In genomic region chr17:33938783-33939182, GRCm38 (mm10) we compare ENCODE assay signal across 9 mouse cellular contexts. TPM values are rescaled to one million over a fixed set of nuclear protein-coding genes. Genes with fewer than 3 reads are reported as not detected.
DNase-seq lines count a peak whose midpoint lies in the region; ATAC-seq and TF ChIP-seq lines count a peak whose summit lies in the region.
"Had no signal": no experiment of that assay in that cellular context is flagged by ENCODE, and none has a peak within 500 bp of the region (broad histone marks: within the 10 kb centered on the region; RNA-seq: fewer than 3 reads in every experiment).

No protein-coding gene starts in this region.

- H3K9ac ChIP-seq in heart, embryonic 11.5 days (ENCODE audit: low read depth, low read length) = no peak overlapping the region
- no peak overlapping the region for H3K9ac ChIP-seq in CH12.LX (ENCODE audit: insufficient read depth, low read depth)
- H3K9ac ChIP-seq in embryonic facial prominence, embryonic 13.5 days = peak overlapping the region; percentile 87; the same call in 1 of the 2 replicates
- peak overlapping the region; percentile 93; the same call in 1 of the 2 replicates for H3K9ac ChIP-seq in liver, embryonic 12.5 days

- H3K27ac ChIP-seq in heart, embryonic 11.5 days (ENCODE audit: low read depth, low read length) = no peak overlapping the region
- no peak overlapping the region for H3K27ac ChIP-seq in CH12.LX (ENCODE audit: insufficient read depth, low read depth)
- no peak overlapping the region for H3K27ac ChIP-seq in embryonic facial prominence, embryonic 13.5 days
- H3K27ac ChIP-seq in liver, embryonic 12.5 days = no peak overlapping the region

- TF ChIP-seq EP300 in CH12.LX (IDR thresholded peaks at IDR 0.05; ENCODE audit: low read length) = no peak

- H3K79me2 ChIP-seq in CH12.LX (replicated peaks; ENCODE audit: control insufficient read depth, extremely low read depth, insufficient read depth, poor library complexity, severe bottlenecking) = peaks cover 31% of the 10 kb centered on the region

- TF ChIP-seq POLR2A in CH12.LX (IDR thresholded peaks at IDR 0.05; ENCODE audit: low read depth, low read length) = no peak

- intact Hi-C loops in heart, postnatal 10 days (cut with DNase I) = no loop called here

- peak overlapping the region; percentile 84 for H3K4me2 ChIP-seq in heart, embryonic 11.5 days
- H3K4me2 ChIP-seq in CH12.LX (ENCODE audit: insufficient read depth, low read depth, poor library complexity, severe bottlenecking) = peak overlapping the region; percentile 63; the same call in 1 of the 2 replicates
- peak overlapping the region; percentile 96 for H3K4me2 ChIP-seq in embryonic facial prominence, embryonic 13.5 days
- peak overlapping the region; percentile 98 for H3K4me2 ChIP-seq in liver, embryonic 12.5 days

- no peak for TF ChIP-seq RAD21 in CH12.LX (IDR thresholded peaks at IDR 0.05; ENCODE audit: low read depth, low read length)

- WGBS in heart, embryonic 11.5 days (ENCODE audit: insufficient replicate concordance) = 77% methylated on average over 11 of the region's 11 CpGs
- 80% methylated on average over 11 of the region's 11 CpGs for WGBS in embryonic facial prominence, embryonic 13.5 days
- WGBS in liver, embryonic 12.5 days (ENCODE audit: insufficient replicate concordance) = 64% methylated on average over 11 of the region's 11 CpGs

- no peaks in the 10 kb centered on the region for H3K27me3 ChIP-seq in heart, embryonic 11.5 days (ENCODE audit: control insufficient read depth, insufficient read depth, low read length)
- no peaks in the 10 kb centered on the region for H3K27me3 ChIP-seq in CH12.LX (replicated peaks)
- H3K27me3 ChIP-seq in embryonic facial prominence, embryonic 13.5 days = no peaks in the 10 kb centered on the region
- H3K27me3 ChIP-seq in liver, embryonic 12.5 days (replicated peaks) = no peaks in the 10 kb centered on the region

- dilution Hi-C loops in CH12.LX (cut with MboI; ENCODE audit: extremely low pct_ligation_motif_present, extremely low pct_unique_long_range_greater_than_20kb, low sequenced_read_pairs) = no loop called here

- TF ChIP-seq CTCF in CH12.LX (conservative IDR thresholded peaks at IDR 0.05 in 1 of 2, IDR thresholded peaks at IDR 0.05 in 1 of 2; ENCODE audit: low read depth in 2 of 2, low read length in 2 of 2) = no peak

- H3K36me3 ChIP-seq in heart, embryonic 11.5 days (ENCODE audit: control insufficient read depth, insufficient read depth, low read length) = peaks cover 15% of the 10 kb centered on the region
- peaks cover 36 to 68% of the 10 kb centered on the region in 2 experiments for H3K36me3 ChIP-seq in CH12.LX (replicated peaks in 1 of 2; ENCODE audit: control insufficient read depth in 1 of 2, insufficient read depth in 1 of 2, low read length in 1 of 2)
- H3K36me3 ChIP-seq in embryonic facial prominence, embryonic 13.5 days = peaks cover 60% of the 10 kb centered on the region
- peaks cover 69% of the 10 kb centered on the region for H3K36me3 ChIP-seq in liver, embryonic 12.5 days

- no peak for ATAC-seq in heart, embryonic 11.5 days (replicated peaks; ENCODE audit: insufficient number of reproducible peaks, low FRiP score, low TSS enrichment)
- no peak for ATAC-seq in embryonic facial prominence, embryonic 13.5 days (ENCODE audit: insufficient number of reproducible peaks, insufficient read depth, low FRiP score, low TSS enrichment, low read depth)
- ATAC-seq in liver, embryonic 12.5 days = no peak
- ATAC-seq in inflammation-experienced regulatory T-cells, adult 6 months = no peak

- H3K4me3 ChIP-seq in heart, embryonic 11.5 days (ENCODE audit: low read depth, low read length) = no peak overlapping the region; the same call in 1 of the 2 replicates
- no peak overlapping the region for H3K4me3 ChIP-seq in CH12.LX (replicated peaks in 1 of 3; ENCODE audit: low read depth in 2 of 3, low read length in 2 of 3, poor library complexity in 1 of 3)
- peak overlapping the region; percentile 89; the same call in 1 of the 2 replicates for H3K4me3 ChIP-seq in embryonic facial prominence, embryonic 13.5 days
- H3K4me3 ChIP-seq in liver, embryonic 12.5 days = peak overlapping the region; percentile 91

- DNase-seq in heart, postnatal 10 days = no peak
- DNase-seq in CH12.LX (ENCODE audit: extremely low read depth) = no peak
- no peak for DNase-seq in adrenal gland, postnatal 14 days
- DNase-seq in gastrocnemius, postnatal 4 days (ENCODE audit: low spot score in 2 of 2) = no peak
- DNase-seq: cerebellum, adult 9-11 months had no signal

- in situ Hi-C loops in CH12.LX (cut with MboI; ENCODE audit: low pct_ligation_motif_present, low pct_unique_long_range_greater_than_20kb, low sequenced_read_pairs) = no loop called here

- H3K4me1 ChIP-seq in heart, embryonic 11.5 days (ENCODE audit: control insufficient read depth, insufficient read depth, low read length) = peaks cover 13% of the 10 kb centered on the region
- peaks cover 7 to 28% of the 10 kb centered on the region in 2 experiments for H3K4me1 ChIP-seq in CH12.LX (ENCODE audit: control insufficient read depth in 1 of 2, insufficient read depth in 2 of 2)
- peaks cover 23% of the 10 kb centered on the region for H3K4me1 ChIP-seq in embryonic facial prominence, embryonic 13.5 days
- H3K4me1 ChIP-seq in liver, embryonic 12.5 days = peaks cover 38% of the 10 kb centered on the region

- H3K9me3 ChIP-seq in heart, embryonic 11.5 days (replicated peaks; ENCODE audit: control insufficient read depth, low read length) = no peaks in the 10 kb centered on the region
- no peaks in the 10 kb centered on the region for H3K9me3 ChIP-seq in CH12.LX (replicated peaks; ENCODE audit: low read length)
- no peaks in the 10 kb centered on the region for H3K9me3 ChIP-seq in embryonic facial prominence, embryonic 13.5 days
- H3K9me3 ChIP-seq in liver, embryonic 12.5 days (replicated peaks) = no peaks in the 10 kb centered on the region

RNA-seq across cellular contexts. Expression of gene Pfdn6, which starts 1.4 kb away (rescaled TPM):
- polyA plus RNA-seq in heart, embryonic 11.5 days (2014; fragmentation: Nextera tagmentation; extraction: Ambion mirVana) = 147 and 151 TPM in 2 replicates
- 10 to 100 TPM; 70.8 to 78.9 TPM for total RNA-seq in heart, postnatal 10 days (2021)
- 140 and 157 TPM in 2 replicates for total RNA-seq in CH12.LX (2012; rRNA removed)
- total RNA-seq in CH12.LX (2014; rRNA removed) = 92.3 and 109 TPM in 2 replicates
- polyA plus RNA-seq in CH12.LX (2012; ENCODE audit: insufficient read length, low read depth) = 109 and 149 TPM in 2 replicates
- 176 and 190 TPM in 2 replicates for polyA plus RNA-seq in embryonic facial prominence, embryonic 13.5 days (2015; fragmentation: Nextera tagmentation; extraction: Ambion mirVana)
- 164 and 177 TPM in 2 replicates for polyA plus RNA-seq in liver, embryonic 12.5 days (2016; fragmentation: Nextera tagmentation; extraction: Ambion mirVana)
- polyA plus RNA-seq in inflammation-experienced regulatory T-cells, adult 6 months (2017; shearing (Covaris generic)) = 100 to 1,000 TPM; 114 to 135 (median 124) TPM
- total RNA-seq in adrenal gland, postnatal 14 days (2021) = 96.2 and 102 TPM in 2 replicates
- total RNA-seq in gastrocnemius, postnatal 4 days (2021) = 10 to 100 TPM; 73.2 to 74.5 TPM

RNA-seq across cellular contexts. Expression of gene Wdr46, which starts 1.7 kb away (rescaled TPM):
- polyA plus RNA-seq in heart, embryonic 11.5 days (2014; fragmentation: Nextera tagmentation; extraction: Ambion mirVana) = 18.3 and 19.7 TPM in 2 replicates
- 10 to 100 TPM; 12.4 to 12.6 TPM for total RNA-seq in heart, postnatal 10 days (2021)
- total RNA-seq in CH12.LX (2012; rRNA removed) (49.7 and 64.5 TPM in 2 replicates), CH12.LX (2014; rRNA removed) (36.8 and 39.8 TPM in 2 replicates)
- polyA plus RNA-seq in CH12.LX (2012; ENCODE audit: insufficient read length, low read depth) = 69.4 and 72.4 TPM in 2 replicates
- polyA plus RNA-seq in embryonic facial prominence, embryonic 13.5 days (2015; fragmentation: Nextera tagmentation; extraction: Ambion mirVana) = 36.2 and 40.7 TPM in 2 replicates
- 49.4 and 52.7 TPM in 2 replicates for polyA plus RNA-seq in liver, embryonic 12.5 days (2016; fragmentation: Nextera tagmentation; extraction: Ambion mirVana)
- 10 to 100 TPM in 2 of 3 experiments, 1 to 10 TPM in 1; 6.8 to 11.0 (median 10.1) TPM for polyA plus RNA-seq in inflammation-experienced regulatory T-cells, adult 6 months (2017; shearing (Covaris generic))
- 32.9 and 35.7 TPM in 2 replicates for total RNA-seq in adrenal gland, postnatal 14 days (2021)
- 10 to 100 TPM; 18.8 to 20.0 TPM for total RNA-seq in gastrocnemius, postnatal 4 days (2021)

RNA-seq across cellular contexts. Expression of gene Rgl2, which starts 9.4 kb away (rescaled TPM):
- polyA plus RNA-seq in heart, embryonic 11.5 days (2014; fragmentation: Nextera tagmentation; extraction: Ambion mirVana) = 25.8 and 27.8 TPM in 2 replicates
- 10 to 100 TPM; 54.8 to 57.9 TPM for total RNA-seq in heart, postnatal 10 days (2021)
- total RNA-seq in CH12.LX (2012; rRNA removed) (23.0 and 25.6 TPM in 2 replicates), CH12.LX (2014; rRNA removed) (20.1 and 20.4 TPM in 2 replicates)
- 29.1 and 31.8 TPM in 2 replicates for polyA plus RNA-seq in CH12.LX (2012; ENCODE audit: insufficient read length, low read depth)
- polyA plus RNA-seq in embryonic facial prominence, embryonic 13.5 days (2015; fragmentation: Nextera tagmentation; extraction: Ambion mirVana) = 61.2 and 63.7 TPM in 2 replicates
- 17.3 and 18.4 TPM in 2 replicates for polyA plus RNA-seq in liver, embryonic 12.5 days (2016; fragmentation: Nextera tagmentation; extraction: Ambion mirVana)
- 10 to 100 TPM; 14.3 to 37.4 (median 31.7) TPM for polyA plus RNA-seq in inflammation-experienced regulatory T-cells, adult 6 months (2017; shearing (Covaris generic))
- 53.2 and 80.3 TPM in 2 replicates for total RNA-seq in adrenal gland, postnatal 14 days (2021)
- total RNA-seq in gastrocnemius, postnatal 4 days (2021) = 10 to 100 TPM; 43.2 to 48.4 TPM

RNA-seq across cellular contexts. Expression of gene B3galt4, which starts 12.5 kb away (rescaled TPM):
- 2.8 and 5.9 TPM in 2 replicates for polyA plus RNA-seq in heart, embryonic 11.5 days (2014; fragmentation: Nextera tagmentation; extraction: Ambion mirVana)
- total RNA-seq in heart, postnatal 10 days (2021) = 1 to 10 TPM; 2.7 to 3.7 TPM
- total RNA-seq in CH12.LX (2012; rRNA removed) = 3.7 and 4.5 TPM in 2 replicates
- total RNA-seq in CH12.LX (2014; rRNA removed) = 4.2 and 5.2 TPM in 2 replicates
- polyA plus RNA-seq in CH12.LX (2012; ENCODE audit: insufficient read length, low read depth) = 4.6 and 6.2 TPM in 2 replicates
- 7.0 and 7.2 TPM in 2 replicates for polyA plus RNA-seq in embryonic facial prominence, embryonic 13.5 days (2015; fragmentation: Nextera tagmentation; extraction: Ambion mirVana)
- polyA plus RNA-seq in liver, embryonic 12.5 days (2016; fragmentation: Nextera tagmentation; extraction: Ambion mirVana) = 2.1 and 2.6 TPM in 2 replicates
- polyA plus RNA-seq in inflammation-experienced regulatory T-cells, adult 6 months (2017; shearing (Covaris generic)) = 10 to 100 TPM; 12.8 to 15.1 (median 13.9) TPM
- total RNA-seq in adrenal gland, postnatal 14 days (2021) = 3.2 and 6.2 TPM in 2 replicates
- 1 to 10 TPM; 3.8 to 4.5 TPM for total RNA-seq in gastrocnemius, postnatal 4 days (2021)

RNA-seq across cellular contexts. Expression of gene Vps52, which starts 16.8 kb away (rescaled TPM):
- 28.1 and 29.5 TPM in 2 replicates for polyA plus RNA-seq in heart, embryonic 11.5 days (2014; fragmentation: Nextera tagmentation; extraction: Ambion mirVana)
- total RNA-seq in heart, postnatal 10 days (2021) = 10 to 100 TPM; 36.3 to 36.8 TPM
- 38.2 and 39.9 TPM in 2 replicates for total RNA-seq in CH12.LX (2012; rRNA removed)
- total RNA-seq in CH12.LX (2014; rRNA removed) = 34.3 and 40.6 TPM in 2 replicates
- polyA plus RNA-seq in CH12.LX (2012; ENCODE audit: insufficient read length, low read depth) = 73.6 and 76.1 TPM in 2 replicates
- polyA plus RNA-seq in embryonic facial prominence, embryonic 13.5 days (2015; fragmentation: Nextera tagmentation; extraction: Ambion mirVana) = 45.7 and 49.6 TPM in 2 replicates
- 41.1 and 43.5 TPM in 2 replicates for polyA plus RNA-seq in liver, embryonic 12.5 days (2016; fragmentation: Nextera tagmentation; extraction: Ambion mirVana)
- polyA plus RNA-seq in inflammation-experienced regulatory T-cells, adult 6 months (2017; shearing (Covaris generic)) = 10 to 100 TPM; 27.6 to 30.0 (median 27.8) TPM
- 46.8 and 52.9 TPM in 2 replicates for total RNA-seq in adrenal gland, postnatal 14 days (2021)
- total RNA-seq in gastrocnemius, postnatal 4 days (2021) = 10 to 100 TPM; 37.4 to 38.6 TPM

Comparison
In these comparisons a context has a peak if more than half of its experiments do, and no peak if none do; other contexts are left out.
1. H3K4me3 ChIP-seq: peak in embryonic facial prominence, embryonic 13.5 days (single experiment) and liver, embryonic 12.5 days (single experiment); none in heart, embryonic 11.5 days (single experiment) and CH12.LX (0 of 3).
2. H3K9ac ChIP-seq: peak in embryonic facial prominence, embryonic 13.5 days (single experiment) and liver, embryonic 12.5 days (single experiment); none in heart, embryonic 11.5 days (single experiment) and CH12.LX (single experiment).
3. Peak in every context shown above with its lines, with median percentiles within 50 percentile points of each other: H3K4me2 ChIP-seq.